Mouse (Mus musculus) kidney, adult 8-10 months (tissue): ENCODE data around the gene Trim7.
A peak's percentile ranks its signal among the peaks of the same experiment; 100 is the strongest.
"Not testable (repeated sequence)": the region's sequence is repeated elsewhere in the genome, so short reads cannot be mapped to it uniquely, and the experiment has no call there.

Source experiments
- DNase-seq, 2 experiments: peaks; one replicate each; pipeline ENCODE4 v3.0.0; 2022

The Trim7 gene

GRCm38 (mm10) chr11:48852624-48853473, 26.9 kb downstream of the Trim7 start:
- DNase-seq = no peak

GRCm38 (mm10) chr11:48853474-48854180, 27.7 kb downstream of the Trim7 start:
- DNase-seq = peak; percentile 87 to 93

DNA sequence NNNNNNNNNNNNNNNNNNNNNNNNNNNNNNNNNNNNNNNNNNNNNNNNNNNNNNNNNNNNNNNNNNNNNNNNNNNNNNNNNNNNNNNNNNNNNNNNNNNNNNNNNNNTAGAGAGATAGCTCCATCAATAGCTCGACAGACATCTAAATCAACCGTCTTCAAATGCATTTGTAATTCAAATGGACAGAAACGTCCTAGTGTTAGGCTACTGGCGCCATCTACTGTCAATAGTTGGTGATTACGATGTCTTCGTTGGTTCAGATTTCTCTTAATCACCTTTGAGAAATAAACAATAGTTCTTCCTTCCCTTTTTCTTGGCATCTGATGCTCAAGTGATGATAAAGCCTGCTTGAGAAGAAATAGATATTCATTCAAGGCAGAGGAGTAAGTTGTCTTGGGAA, 33.1 kb downstream of the Trim7 start:
- peak in 1 of 2 experiments; percentile 75 for DNase-seq

GRCm38 (mm10) chr11:48862784-48863319, 36.9 kb downstream of the Trim7 start:
- DNase-seq = no peak

- DNase-seq = no peak
These were observed 37.9 kb downstream of the Trim7 start for GRCm38 (mm10) chr11:48863808-48864207.

- DNase-seq = no peak
These were observed 40.5 kb downstream of the Trim7 start for GRCm38 (mm10) chr11:48866481-48866880.

DNA sequence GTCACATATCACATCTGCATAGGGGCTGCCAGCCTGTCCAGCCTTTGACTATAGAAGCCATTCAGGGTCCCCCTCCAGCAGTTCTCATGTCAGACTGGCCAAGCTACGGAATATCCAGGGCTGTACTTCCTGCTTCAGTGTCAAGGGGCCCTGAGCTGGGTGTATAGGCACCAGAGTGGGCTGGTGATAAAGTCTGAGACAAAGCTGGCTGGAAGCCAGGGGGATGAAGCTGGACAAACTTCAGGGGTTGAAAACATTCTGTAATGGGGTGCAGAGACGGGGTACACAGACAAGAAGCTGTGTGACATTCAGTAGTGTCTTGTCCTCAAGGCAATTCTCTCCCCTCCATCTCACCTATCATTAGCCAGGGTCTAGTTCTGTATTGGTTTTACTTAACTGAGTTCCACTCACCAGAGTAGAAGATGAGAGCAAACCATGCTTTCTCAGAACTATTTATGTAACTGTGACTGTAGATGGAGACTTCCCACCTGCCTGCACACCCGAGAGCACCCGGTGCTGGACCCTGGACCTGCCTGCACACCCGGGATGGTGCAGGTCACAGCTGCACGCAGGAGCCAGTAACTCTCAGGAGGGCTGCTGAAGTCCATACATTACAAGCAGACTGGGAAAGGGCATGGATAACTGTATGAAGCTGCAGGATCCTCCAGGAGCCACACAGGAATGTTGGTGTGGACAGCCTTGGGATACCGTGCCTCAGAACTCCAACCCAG, 43.6 kb downstream of the Trim7 start:
- DNase-seq = peak in 1 of 2 experiments; percentile 38

GRCm38 (mm10) chr11:48870781-48871180, 44.8 kb downstream of the Trim7 start:
- DNase-seq = no peak

DNA sequence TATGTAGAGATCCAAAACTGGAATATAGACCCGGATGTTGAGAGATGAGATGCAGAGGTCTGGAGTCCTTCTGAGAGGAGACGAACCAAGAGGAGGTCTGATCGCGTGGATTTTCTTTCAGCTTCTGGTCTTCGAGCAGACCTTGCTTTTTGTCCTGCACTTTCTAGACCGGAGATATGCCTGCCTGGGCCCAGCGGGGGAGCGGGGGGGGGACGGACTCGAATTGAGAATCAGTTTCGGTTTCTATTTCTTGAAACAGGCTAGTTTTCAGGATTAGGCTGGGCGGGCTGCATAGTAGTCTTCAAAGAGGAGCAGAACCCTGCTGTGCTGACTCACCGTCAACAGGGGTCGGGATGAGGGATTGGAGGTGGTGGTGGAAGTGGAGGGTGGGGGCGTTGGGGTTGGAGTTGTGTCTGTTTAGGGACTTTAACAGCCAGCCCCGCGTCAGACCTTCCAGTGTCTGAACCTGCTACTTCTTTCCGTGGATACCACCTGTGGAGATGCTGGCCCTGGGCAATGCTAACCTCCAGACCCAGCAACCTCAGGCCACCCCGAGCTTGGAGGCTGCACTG, 45.3 kb downstream of the Trim7 start, which contains the start of gene Irgm1:
TSS of gene Irgm1 (minus strand) at position 483 of the 572 bp plus-strand sequence.
- DNase-seq = peak; percentile 67 to 81

DNA sequence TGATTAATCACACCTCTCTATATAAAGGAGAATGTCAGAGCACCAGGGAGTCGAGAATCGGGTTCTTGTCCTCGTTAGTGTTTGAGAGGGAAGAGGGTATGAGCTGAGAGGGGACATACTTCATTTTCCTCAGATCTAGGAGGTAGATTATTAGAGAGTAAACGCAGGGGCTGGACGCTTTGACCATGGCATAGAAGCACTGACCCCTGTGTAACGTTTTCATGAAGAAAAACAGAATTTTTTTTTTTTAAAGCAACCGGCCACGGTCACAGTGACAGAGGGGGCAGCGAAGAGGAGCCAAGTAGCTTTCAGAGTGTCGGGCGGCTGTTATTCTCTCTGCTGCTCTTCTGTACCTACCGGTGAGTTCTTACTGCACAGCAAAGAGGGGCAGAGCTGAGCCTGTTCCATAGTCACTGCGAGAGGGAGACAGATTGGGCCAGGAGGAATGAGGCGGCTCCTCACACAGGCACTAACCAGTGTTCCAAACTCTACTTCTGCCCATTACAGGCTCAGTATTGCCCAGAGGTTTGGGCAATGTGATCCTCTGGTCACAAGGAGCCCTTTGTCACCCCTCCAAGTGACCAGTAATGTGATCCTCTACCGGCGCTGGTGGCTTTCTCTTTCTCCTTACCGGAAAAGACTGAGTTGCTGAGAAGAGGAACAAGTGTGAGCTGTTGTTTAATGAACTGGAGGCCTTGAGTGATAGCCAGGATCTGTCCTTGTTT, 46.0 kb downstream of the Trim7 start:
- DNase-seq = peak in 1 of 2 experiments; percentile 38

DNA sequence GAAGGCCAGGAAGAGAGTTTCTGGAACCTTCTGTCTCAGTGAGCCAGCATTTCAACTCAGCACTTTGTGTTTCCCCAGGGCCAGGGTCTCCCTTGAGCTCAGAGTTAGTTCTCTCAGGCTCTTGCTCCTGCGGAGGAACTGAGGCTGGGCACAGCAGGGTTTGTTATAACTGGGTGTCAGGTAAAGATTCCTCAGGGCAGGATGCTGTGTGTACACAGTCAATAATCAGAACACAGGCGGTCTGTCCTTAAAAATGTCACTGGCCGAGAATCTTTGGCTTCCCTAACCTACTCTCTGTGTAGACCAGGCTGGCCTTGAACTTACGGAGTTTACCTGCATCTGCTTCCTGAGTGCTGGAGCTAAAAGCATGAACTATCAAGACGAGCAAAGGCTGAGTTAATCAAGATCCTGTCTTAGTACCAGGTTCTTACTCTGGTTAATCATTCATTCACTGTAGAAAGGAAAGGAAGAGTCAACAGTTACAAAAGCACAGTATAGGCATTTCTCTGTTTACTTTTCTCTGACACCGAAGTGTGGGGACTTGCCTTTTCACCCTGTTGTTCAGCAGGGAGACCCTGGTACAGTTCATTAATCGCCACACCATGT, 46.9 kb downstream of the Trim7 start:
- DNase-seq = no peak

DNA sequence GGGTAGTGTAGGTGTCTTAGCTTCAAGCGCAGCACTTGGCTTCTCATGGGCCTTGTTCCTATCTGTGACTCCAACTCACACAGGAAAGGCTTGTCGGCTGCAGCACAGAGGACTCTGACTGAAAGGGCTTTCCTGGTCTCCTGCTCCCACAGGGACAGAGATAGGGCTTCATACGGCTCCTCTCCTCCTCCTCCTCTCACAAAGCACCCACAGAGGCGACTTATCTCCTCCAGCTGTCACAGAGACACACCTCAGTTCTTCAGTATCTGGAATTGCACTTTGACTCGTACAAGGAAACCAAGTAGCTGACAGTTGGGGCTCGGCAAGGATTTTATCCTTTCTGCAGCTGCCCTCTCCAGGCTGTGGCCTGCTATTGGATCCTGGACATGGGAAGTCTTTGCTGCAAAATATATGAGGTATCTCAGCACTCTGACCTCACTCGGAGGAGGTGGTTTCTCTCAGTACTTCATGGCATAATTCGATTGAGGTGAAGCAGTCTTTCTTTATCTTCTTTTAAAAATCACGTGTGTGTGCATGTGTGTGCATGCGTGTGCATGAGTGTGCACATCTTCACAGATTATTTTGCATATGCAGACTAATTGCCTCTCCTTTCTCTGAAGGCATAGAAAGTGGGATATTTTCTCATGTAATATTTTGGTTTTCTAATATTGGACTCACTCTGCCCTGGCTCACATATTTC, 47.8 kb downstream of the Trim7 start:
- no peak for DNase-seq

DNA sequence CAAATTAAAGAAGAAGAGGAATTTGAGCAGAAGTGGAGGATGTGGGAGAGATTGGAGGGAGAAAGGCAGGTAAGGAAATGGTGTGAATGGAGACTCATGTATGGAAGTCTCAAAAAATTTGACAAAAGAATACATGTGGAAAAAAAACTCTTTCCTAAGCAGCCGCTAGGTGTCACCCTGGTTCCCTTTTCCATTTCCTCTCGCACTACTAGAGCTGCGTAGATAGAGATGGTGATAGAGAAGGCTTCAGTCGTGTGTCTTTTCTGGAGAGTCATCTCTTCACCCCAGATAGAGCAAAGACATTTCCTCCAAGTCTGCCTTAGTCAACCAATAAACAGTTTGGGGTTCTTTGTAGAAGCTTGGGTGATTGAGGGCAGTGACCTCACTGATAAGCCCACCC, 48.5 kb downstream of the Trim7 start:
- peak in 1 of 2 experiments; percentile 65 for DNase-seq

DNA sequence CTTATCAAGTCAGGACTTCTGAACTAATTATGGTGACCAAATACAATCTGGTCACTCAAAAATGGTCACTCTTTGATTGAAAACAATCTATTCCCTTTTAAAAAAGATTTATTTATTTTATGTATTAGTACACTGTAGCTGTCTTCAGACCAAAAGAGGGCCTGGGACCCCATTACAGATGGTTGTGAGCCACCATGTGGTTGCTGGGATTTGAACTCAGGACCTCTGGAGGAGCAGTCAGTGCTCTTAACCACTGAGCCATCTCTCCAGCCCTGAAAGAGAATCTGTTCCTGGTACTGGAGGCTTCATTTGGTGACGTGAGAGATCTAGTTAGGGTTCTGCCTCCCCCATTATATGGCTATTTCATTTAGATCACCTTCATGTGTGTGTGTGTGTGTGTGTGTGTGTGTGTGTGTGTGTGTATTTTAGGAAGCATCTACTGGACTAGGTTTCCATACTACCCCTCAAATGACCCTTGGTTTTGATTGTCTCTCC, 49.5 kb downstream of the Trim7 start:
- not testable (repeated sequence) for DNase-seq

DNA sequence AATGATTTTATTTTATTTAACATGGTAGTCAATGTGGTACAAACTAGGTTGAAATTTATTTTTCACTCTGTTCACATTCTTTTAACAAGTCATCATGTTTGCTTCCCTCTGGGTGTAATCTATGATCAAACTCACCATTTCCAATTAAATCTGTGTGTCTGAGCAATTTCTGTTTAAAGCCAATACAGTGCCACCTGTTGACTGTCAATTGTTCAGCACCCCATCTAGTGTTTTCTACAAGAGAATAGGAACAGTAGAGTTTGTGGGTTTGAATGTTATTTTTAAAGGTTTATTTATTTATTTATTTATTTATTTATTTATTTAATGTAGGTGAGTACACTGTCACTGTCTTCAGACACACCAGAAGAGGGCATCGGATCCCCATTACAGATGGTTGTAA, 50.7 kb downstream of the Trim7 start:
- no peak for DNase-seq

DNA sequence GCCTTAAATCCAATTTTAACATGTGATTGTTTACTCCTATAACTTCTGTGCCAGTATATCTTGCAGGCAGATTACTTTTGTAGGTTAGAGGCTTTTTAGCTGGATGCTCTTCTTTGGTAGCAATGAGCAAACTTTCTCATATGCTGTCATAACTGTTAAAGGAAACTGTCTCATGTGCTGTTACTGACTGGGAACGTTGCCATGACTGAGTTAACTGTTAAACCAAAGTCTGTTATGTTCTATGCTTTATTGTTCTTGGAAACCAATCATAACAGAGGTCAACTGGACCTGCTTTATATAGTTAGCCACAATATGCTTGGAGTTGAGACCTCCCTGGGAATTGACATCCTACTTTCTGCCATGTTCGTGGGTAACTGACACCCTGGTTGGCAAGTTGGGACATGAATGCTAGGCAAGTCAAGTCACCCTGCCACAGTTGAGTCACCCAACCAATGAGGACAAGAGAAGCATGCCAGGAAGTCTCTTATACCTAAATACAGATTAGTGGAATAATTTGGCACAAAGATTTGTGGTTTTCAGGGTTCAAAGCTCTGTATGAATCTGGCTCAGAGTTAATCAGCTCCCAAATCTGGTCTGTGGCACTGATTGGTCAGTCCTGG, 73.0 kb downstream of the Trim7 start:
- peak in 1 of 2 experiments; percentile 68 for DNase-seq

- not testable (repeated sequence) for DNase-seq
These were observed 75.0 kb downstream of the Trim7 start for GRCm38 (mm10) chr11:48900654-48901566.

GRCm38 (mm10) chr11:48901567-48901930, 75.6 kb downstream of the Trim7 start:
- not testable (repeated sequence) for DNase-seq
